Mouse (Mus musculus): ENCODE data around the gene Aven. TPM values are rescaled to one million over a fixed set of nuclear protein-coding genes. Genes with fewer than 3 reads are reported as not detected.

The Aven gene
- polyA plus RNA-seq, 1 experiment from 2014 or later, result 8.1 TPM

Small RNAs within 50 kb of the gene (microRNA-seq; reads per million reads assigned to microRNA genes)
- not detected for gene Gm44374

Other genes starting within 250 kb of the Aven start
- gene Nutm1, start 233.7 kb upstream of the Aven start, polyA plus RNA-seq (2015; fragmentation: Nextera tagmentation; extraction: Ambion mirVana), result 0.04 TPM in 1 of 2 replicates, not detected in the other
- gene Nop10, start 231.0 kb upstream of the Aven start, polyA plus RNA-seq (2015; fragmentation: Nextera tagmentation; extraction: Ambion mirVana), result 213 and 223 TPM in 2 replicates
- 10.5 and 11.8 TPM in 2 replicates for gene Slc12a6, start 227.1 kb upstream of the Aven start, polyA plus RNA-seq (2015; fragmentation: Nextera tagmentation; extraction: Ambion mirVana)
- gene Gm21985, start 226.7 kb upstream of the Aven start, polyA plus RNA-seq (2015; fragmentation: Nextera tagmentation; extraction: Ambion mirVana), result not detected in 2 replicates
- gene Emc4, start 124.9 kb upstream of the Aven start, polyA plus RNA-seq (2015; fragmentation: Nextera tagmentation; extraction: Ambion mirVana), result 101 and 107 TPM in 2 replicates
- 39.2 and 41.0 TPM in 2 replicates for gene Katnbl1, start 113.8 kb upstream of the Aven start, polyA plus RNA-seq (2015; fragmentation: Nextera tagmentation; extraction: Ambion mirVana)
- 21.5 and 22.2 TPM in 2 replicates for gene Emc7, start 38.0 kb upstream of the Aven start, polyA plus RNA-seq (2015; fragmentation: Nextera tagmentation; extraction: Ambion mirVana)
- not detected in 2 replicates for gene Chrm5, start 12.2 kb upstream of the Aven start, polyA plus RNA-seq (2015; fragmentation: Nextera tagmentation; extraction: Ambion mirVana)

All from stomach, embryonic 15.5 days (tissue).